Mouse (Mus musculus): Measurements from ENCODE around the gene Kif26a.

DNA sequence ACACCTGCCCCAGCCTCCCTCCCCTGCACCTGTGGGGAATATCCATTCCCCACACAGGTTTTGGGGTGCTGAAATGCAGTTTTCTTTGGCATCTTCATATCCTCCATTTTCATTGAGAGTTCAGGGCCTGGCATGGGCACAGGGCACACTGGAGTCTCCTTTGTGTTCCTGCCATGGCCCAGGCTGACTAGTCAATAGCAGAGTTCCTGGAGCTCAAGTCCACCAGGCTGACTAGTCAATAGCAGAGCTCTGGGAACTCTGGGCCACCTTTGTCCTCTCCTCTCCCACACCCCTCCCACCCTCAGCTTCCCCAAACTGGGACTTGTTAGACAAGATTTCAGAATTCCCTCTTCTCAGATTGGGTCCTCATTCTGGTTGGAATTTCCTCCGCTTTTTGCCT, 25.6 kb downstream of the Kif26a start:
- TF ChIP-seq CTCF (IDR thresholded peaks at IDR 0.05) (no peak), EP300 (IDR thresholded peaks at IDR 0.05; ENCODE audit: insufficient read depth, low read depth, low read length) (no peak)
